Mouse (Mus musculus) kidney, adult 2 months (tissue): ENCODE measurements at regions not wholly inside any gene's neighbourhood (a gene's known extent, or its start where the extent isn't known, plus 50 kb on each side); places are given as distances from the start of the nearest gene placed in this dataset.
"Not testable (repeated sequence)": the region's sequence is repeated elsewhere in the genome, so short reads cannot be mapped to it uniquely, and the experiment has no call there.

Experiments used
- DNase-seq: peaks from one replicate; pipeline ENCODE4 v3.0.0; 2021
- H3K27ac ChIP-seq: fragments of 200-500 bp; 2 replicates; pipeline ENCODE4 v1.5.1; 2012; ENCODE audit warnings: low read depth, low read length, control low read depth, inconsistent platforms; ENCODE audit not compliant: insufficient read depth
- H3K27me3 ChIP-seq: fragments of 200-500 bp; replicated peaks from 2 replicates; pipeline ENCODE4 v1.6.1; 2012; ENCODE audit warnings: mild to moderate bottlenecking, moderate library complexity, low read length, inconsistent platforms; ENCODE audit not compliant: control insufficient read depth, insufficient read depth
- H3K36me3 ChIP-seq: fragments of 200-500 bp; 2 replicates; pipeline ENCODE4 v1.6.1; 2012; ENCODE audit warnings: mild to moderate bottlenecking, moderate library complexity, low read length, inconsistent platforms; ENCODE audit not compliant: control insufficient read depth, insufficient read depth
- H3K4me1 ChIP-seq: fragments of 200-500 bp; 2 replicates; pipeline ENCODE4 v1.6.1; 2011; ENCODE audit warnings: low read length; ENCODE audit not compliant: control insufficient read depth, insufficient read depth
- H3K4me3 ChIP-seq: fragments of 200-500 bp; 2 replicates; pipeline ENCODE4 v1.5.1; 2011; ENCODE audit warnings: mild to moderate bottlenecking, low read depth, low read length, control low read depth; ENCODE audit not compliant: insufficient read depth
- CTCF ChIP-seq: fragments of 200-500 bp; conservative IDR thresholded peaks from 2 replicates; pipeline ENCODE4 v1.5.1; 2011; ENCODE audit warnings: low read depth, mild to moderate bottlenecking, control low read depth, low read length, moderate library complexity, mixed read lengths; ENCODE audit not compliant: insufficient read depth, insufficient read length
- POLR2A ChIP-seq: fragments of 200-500 bp; IDR thresholded peaks from one replicate; pipeline ENCODE4 v1.6.1; 2011; ENCODE audit warnings: low read depth, low read length, control low read depth
- WGBS: fragments of 180-500 bp; shearing (Covaris S2); methylation state at CpG from one replicate; pipeline ENCODE4 v1.1.7; 2018; 5-methylcytosine and 5-hydroxymethylcytosine counted together

DNA sequence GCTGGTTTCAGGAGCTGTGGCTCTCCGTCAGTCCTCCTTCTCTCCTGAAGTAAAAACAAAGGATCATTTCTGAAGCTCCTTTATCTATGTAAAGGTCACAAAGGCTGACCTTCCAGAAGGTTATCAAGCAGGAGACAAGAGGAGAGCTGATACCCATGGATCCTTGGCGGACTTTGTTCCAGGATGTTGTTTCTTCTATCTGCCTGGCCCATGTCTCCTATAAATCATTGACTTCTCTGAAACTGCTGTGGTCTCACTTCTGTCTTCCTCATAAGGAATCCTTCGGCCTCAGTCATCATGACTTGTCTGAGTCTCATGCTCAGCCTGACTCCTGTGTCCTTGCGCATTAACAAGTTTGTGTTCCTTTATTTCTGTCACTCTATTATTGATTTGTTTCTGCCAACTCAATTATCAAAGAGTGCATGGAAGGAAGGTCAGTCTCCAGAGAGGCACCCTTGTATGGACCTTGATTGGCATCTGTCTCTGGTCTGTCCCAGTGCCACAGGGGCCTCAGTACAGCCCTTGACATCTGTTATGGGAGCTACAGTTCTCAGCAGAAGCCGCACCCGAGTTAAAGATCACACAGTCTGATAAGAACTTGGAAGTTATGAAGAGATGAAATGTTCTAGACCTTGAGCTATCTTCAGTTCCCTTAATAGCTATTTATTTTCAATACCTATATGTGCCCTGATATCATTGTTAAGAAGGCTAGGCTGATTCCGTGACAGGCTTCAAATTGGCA is 53.2 kb upstream of the Dazl start:
- H3K4me1 ChIP-seq = no peaks in the 10 kb centered on the region
- no peak overlapping the region for H3K27ac ChIP-seq
- TF ChIP-seq CTCF = no peak
- TF ChIP-seq POLR2A = no peak
- DNase-seq = no peak
- H3K27me3 ChIP-seq = no peaks in the 10 kb centered on the region
- no peak overlapping the region for H3K4me3 ChIP-seq
- no peaks in the 10 kb centered on the region for H3K36me3 ChIP-seq
- WGBS = 78% methylated on average over 7 of the region's 7 CpGs

DNA sequence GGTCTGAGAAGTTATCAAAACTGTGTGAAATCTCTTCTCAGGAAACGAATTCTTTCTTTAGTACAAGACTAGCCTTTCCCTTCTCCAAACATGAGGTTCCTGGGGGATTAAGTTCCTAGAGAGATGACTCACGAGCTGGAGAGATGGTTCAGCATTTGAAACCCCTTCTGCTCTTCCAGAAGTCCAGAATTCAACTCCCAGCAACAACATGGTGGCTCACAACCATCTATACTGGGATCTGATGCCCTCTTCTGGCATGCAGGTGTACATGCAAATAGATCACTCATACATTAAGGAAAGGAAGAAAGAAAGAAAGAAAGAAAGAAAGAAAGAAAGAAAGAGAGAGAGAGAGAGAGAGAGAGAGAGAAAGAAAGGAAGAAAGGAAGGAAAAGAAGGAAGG is 60.4 kb upstream of the Dazl start:
- H3K4me1 ChIP-seq, H3K27ac ChIP-seq, H3K4me3 ChIP-seq, DNase-seq, H3K36me3 ChIP-seq, H3K27me3 ChIP-seq: not testable (repeated sequence)
- 68% methylated on average over 2 of the region's 2 CpGs for WGBS

DNA sequence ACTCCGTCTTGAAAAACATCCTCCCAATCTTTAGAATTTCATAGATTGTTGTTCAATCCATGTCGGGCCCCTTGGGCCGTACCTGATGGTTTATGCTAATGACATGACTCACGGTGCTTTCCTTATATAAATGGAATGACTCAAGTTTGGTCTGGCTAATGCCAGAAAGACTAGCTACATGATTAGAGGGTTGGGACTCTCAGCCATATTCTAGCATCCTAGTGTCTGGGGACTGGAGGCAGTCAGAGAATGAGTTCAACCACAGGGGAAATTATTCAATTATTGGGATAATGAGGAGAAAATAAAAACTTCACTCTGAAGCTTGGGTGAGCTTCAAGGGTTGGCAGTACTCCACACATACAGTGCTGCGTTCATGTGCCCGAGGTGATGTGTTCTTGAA is 60.9 kb upstream of the Dazl start:
- no peak for DNase-seq
- no peaks in the 10 kb centered on the region for H3K4me1 ChIP-seq
- H3K4me3 ChIP-seq = no peak overlapping the region
- H3K36me3 ChIP-seq = no peaks in the 10 kb centered on the region
- WGBS = 87% methylated on average over 6 of the region's 6 CpGs
- no peaks in the 10 kb centered on the region for H3K27me3 ChIP-seq
- no peak for TF ChIP-seq CTCF
- TF ChIP-seq POLR2A = no peak
- no peak overlapping the region for H3K27ac ChIP-seq

DNA sequence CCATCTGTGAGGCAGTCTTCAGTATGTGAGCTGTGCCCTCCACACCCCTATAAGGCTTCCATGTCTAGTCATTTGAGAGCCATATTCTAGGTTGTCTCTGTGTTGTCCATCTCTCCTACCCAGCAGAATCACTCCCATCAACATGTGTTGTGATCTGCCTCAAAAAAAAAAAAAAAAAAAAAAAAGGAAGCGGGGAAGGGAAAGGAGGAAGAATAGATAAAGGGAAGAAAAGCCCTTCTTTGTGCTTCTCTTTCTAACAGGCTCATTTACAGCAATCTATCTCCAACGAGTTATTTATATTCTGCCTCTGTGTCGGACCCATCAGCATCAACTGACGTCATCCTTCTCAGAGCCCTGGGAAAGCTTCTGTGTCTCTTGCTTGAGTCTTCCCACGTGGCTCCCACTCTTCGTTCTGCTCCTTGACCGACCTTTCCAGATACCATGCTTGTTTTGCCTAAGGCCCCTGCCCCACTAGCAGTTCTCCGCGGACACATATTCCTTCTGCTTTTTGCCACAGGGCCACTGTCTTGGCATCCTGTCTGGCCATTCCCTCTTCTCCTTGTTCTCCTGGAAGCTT is 68.3 kb upstream of the Dazl start:
- no peaks in the 10 kb centered on the region for H3K4me1 ChIP-seq
- H3K27ac ChIP-seq = no peak overlapping the region
- no peak for TF ChIP-seq POLR2A
- TF ChIP-seq CTCF = no peak
- DNase-seq = no peak
- 77% methylated on average over 9 of the region's 9 CpGs for WGBS
- H3K36me3 ChIP-seq = no peaks in the 10 kb centered on the region
- no peak overlapping the region for H3K4me3 ChIP-seq
- H3K27me3 ChIP-seq = no peaks in the 10 kb centered on the region

DNA sequence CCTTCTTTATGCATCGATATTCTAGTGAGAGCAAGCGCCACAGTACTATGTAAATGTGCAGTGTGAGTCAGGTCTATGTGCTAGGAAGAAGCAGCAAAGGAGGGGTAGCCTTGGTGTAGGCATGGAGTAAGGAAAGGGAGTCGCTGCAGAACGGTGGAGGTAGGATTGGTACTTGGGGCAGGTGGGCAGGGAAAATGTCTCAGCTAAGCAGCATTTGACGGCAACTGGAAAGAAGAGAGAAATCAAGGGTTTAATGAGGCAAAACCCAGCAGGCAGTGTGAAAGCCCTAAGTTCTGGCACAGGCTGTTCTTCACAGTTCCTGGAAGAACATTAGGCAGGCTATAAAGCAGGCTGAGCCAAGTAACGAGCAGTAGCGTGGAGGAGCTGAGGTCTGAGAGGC is 72.0 kb upstream of the Dazl start:
- Histone ChIP-seq H3K4me3 (no peak overlapping the region), H3K36me3 (no peaks in the 10 kb centered on the region)
- 64% methylated on average over 7 of the region's 7 CpGs for WGBS

DNA sequence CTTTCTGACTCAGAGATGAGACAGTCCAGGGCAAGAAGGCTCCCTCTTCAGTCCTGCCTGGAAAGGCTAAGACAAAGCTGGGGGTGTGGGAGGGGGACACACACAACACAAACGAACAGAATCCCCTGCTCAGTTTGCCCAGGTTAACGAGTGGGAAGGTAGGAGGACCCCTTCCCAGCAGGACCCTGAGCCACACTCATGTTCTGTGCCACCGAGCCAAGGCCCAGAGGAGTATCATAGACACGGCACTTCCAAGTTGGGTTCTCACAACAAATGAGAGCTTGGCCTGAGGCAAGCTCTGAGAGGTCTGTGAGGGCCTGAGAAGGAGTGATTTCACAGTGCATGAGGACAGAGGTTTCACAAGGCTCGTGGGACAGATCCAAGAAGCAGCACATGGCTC is 72.7 kb upstream of the Dazl start:
- no peaks in the 10 kb centered on the region for H3K36me3 ChIP-seq
- TF ChIP-seq CTCF (no peak), POLR2A (no peak)
- no peaks in the 10 kb centered on the region for H3K27me3 ChIP-seq
- H3K4me3 ChIP-seq = no peak overlapping the region
- no peaks in the 10 kb centered on the region for H3K4me1 ChIP-seq
- no peak overlapping the region for H3K27ac ChIP-seq
- 71% methylated on average over 5 of the region's 5 CpGs for WGBS
- no peak for DNase-seq

More for the DNA sequence above, 72.0 kb upstream of the Dazl start:
- Histone ChIP-seq H3K27me3 (no peaks in the 10 kb centered on the region), H3K4me1 (no peaks in the 10 kb centered on the region), H3K27ac (no peak overlapping the region)
- no peak for DNase-seq
- TF ChIP-seq CTCF = no peak
- no peak for TF ChIP-seq POLR2A

DNA sequence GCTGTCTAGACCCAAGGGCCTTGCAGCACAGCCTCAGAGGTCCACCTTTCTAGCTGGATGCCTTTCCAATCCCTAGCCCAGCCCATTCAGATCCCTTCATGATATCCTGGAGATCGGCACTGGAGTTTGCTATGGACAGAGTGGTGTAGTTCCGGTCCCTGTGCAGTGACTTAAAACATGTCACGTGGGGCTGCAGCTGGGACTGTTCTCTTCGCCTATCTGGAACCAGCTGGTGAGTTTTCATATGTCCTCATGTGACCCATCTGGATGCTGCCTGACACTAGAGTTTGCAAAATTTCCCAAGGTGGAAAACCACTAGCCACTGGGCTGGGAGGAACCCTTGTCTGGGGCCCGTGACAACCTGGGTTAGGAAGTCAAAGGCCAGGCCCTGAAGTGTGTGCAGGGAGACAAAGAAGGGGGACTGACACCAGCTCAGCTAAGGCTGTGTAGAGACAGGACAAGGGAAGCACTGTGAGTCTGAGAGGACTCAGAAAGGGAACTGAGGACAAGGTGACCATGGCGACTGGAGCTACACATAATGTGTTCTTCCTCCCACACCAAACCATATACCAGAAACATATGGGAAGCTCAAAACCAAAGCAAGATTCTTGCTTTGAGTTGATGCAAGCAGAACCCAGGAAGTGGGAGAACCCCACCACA is 75.9 kb upstream of the Dazl start:
- Histone ChIP-seq H3K27ac (no peak overlapping the region), H3K36me3 (no peaks in the 10 kb centered on the region), H3K27me3 (no peaks in the 10 kb centered on the region), H3K4me1 (no peaks in the 10 kb centered on the region), H3K4me3 (no peak overlapping the region)
- no peak for TF ChIP-seq CTCF
- TF ChIP-seq POLR2A = no peak
- 60% methylated on average over 6 of the region's 6 CpGs for WGBS
- DNase-seq = peak; percentile 35
